Mouse (Mus musculus): ENCODE data around the gene Tmem54. TPM values are rescaled to one million over a fixed set of nuclear protein-coding genes. Genes with fewer than 3 reads are reported as not detected.

The Tmem54 gene
- polyA plus RNA-seq, 1 experiment from 2014 or later, result 5.6 TPM

- no peak for DNase-seq (ENCODE audit: low spot score)
- Histone ChIP-seq H3K4me1 (no peaks in the 10 kb centered on the region), H3K4me3 (no peak overlapping the region), H3K36me3 (peaks cover 77% of the 10 kb centered on the region), H3K27me3 (ENCODE audit: insufficient read depth, poor library complexity, severe bottlenecking) (no peaks in the 10 kb centered on the region), H3K9me3 (0 out of 2 replicates have a peak, but pooled peaks cover 4% of the 10 kb centered on the region), H3K27ac (no peak overlapping the region)
- WGBS, result 83% methylated on average over 7 of the region's 7 CpGs
These were observed 24.3 kb upstream of the Tmem54 start for GRCm38 (mm10) chr4:129081041-129081440.

GRCm38 (mm10) chr4:129081512-129081911 is 23.8 kb upstream of the Tmem54 start:
- Histone ChIP-seq H3K36me3 (peaks cover 73% of the 10 kb centered on the region), H3K4me1 (no peaks in the 10 kb centered on the region), H3K9me3 (0 out of 2 replicates have a peak, but pooled peaks cover 4% of the 10 kb centered on the region), H3K27ac (no peak overlapping the region), H3K27me3 (ENCODE audit: insufficient read depth, poor library complexity, severe bottlenecking) (peaks cover 1% of the 10 kb centered on the region; the same call in 1 of the 2 replicates), H3K4me3 (no peak overlapping the region)
- 76% methylated on average over 6 of the region's 6 CpGs for WGBS
- DNase-seq (ENCODE audit: low spot score), result no peak

DNA sequence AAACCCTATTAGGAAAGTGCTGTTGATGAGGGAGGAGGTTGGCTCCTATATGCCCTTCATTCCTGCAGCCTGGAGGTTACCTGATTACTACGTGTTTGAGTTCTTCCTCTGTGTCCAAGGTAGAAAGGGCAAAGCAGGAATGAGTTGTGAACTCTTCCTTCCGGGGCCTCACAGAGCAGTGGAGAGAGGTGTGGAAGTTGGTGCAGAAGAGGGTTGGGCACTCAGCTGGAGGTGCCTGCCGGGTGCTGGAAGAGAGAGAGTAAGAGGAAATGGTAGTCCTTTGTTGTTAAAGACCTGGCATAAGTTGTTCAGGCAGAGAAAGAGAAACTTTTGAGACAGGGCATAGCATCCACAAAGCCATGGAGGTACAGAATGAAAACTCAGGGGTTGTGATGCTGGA is 23.4 kb upstream of the Tmem54 start:
- Histone ChIP-seq H3K36me3 (peaks cover 69% of the 10 kb centered on the region), H3K4me3 (no peak overlapping the region), H3K27ac (no peak overlapping the region), H3K27me3 (ENCODE audit: insufficient read depth, poor library complexity, severe bottlenecking) (peaks cover 5% of the 10 kb centered on the region; the same call in 1 of the 2 replicates), H3K4me1 (no peaks in the 10 kb centered on the region), H3K9me3 (0 out of 2 replicates have a peak, but pooled peaks cover 4% of the 10 kb centered on the region)
- DNase-seq (ENCODE audit: low spot score), result no peak
- WGBS, result 68% methylated on average over 3 of the region's 3 CpGs

DNA sequence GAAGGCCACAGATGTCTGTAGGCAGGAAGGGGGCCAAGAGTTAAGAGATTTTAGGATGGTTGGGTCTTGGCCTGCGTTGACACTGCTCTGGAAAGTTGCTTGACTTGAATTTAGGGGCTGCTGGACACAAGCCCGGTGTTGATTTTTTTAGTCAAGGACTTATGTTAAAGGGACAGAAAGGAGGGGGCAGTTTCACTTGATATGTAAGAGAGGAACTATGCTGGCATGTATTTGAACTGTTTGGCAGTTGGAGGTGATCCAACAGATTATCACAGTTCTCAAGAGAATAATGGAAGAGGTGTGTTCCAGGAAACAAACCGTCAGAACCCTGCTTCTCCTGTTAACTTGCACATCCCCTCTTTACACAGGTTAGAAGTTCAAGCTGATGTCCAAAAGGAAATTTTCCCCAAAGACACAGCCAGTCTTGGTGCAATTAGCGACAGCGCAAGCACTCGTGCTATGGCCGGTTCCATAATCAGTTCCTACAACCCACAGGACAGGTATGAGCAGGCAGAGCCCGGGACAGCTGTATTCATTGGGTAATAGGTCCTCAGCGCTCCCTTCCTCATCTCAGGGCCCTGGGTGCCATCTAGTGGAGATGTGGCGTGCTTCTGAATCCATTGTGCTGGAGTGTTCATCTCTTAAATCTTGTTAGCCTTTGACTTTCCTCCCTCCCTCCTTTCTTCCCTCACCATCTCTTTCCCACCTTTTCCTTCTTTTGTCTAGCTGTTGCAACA is 22.8 kb upstream of the Tmem54 start:
- DNase-seq (ENCODE audit: low spot score), result peak; percentile 83
- H3K4me1 ChIP-seq, result no peaks in the 10 kb centered on the region
- H3K36me3 ChIP-seq, result peaks cover 65% of the 10 kb centered on the region
- 54% methylated on average over 10 of the region's 10 CpGs for WGBS
- no peak overlapping the region for H3K27ac ChIP-seq
- no peak overlapping the region for H3K4me3 ChIP-seq
- H3K27me3 ChIP-seq (ENCODE audit: insufficient read depth, poor library complexity, severe bottlenecking), result peaks cover 8% of the 10 kb centered on the region; the same call in 1 of the 2 replicates
- 0 out of 2 replicates have a peak, but pooled peaks cover 4% of the 10 kb centered on the region for H3K9me3 ChIP-seq

GRCm38 (mm10) chr4:129084896-129085295 is 20.5 kb upstream of the Tmem54 start:
- DNase-seq (ENCODE audit: low spot score), result no peak
- H3K4me1 ChIP-seq, result no peaks in the 10 kb centered on the region
- no peak overlapping the region for H3K27ac ChIP-seq
- 85% methylated on average over 9 of the region's 9 CpGs for WGBS
- no peaks in the 10 kb centered on the region for H3K9me3 ChIP-seq
- H3K27me3 ChIP-seq (ENCODE audit: insufficient read depth, poor library complexity, severe bottlenecking), result peaks cover 8% of the 10 kb centered on the region; the same call in 1 of the 2 replicates
- H3K4me3 ChIP-seq, result no peak overlapping the region
- peaks cover 42% of the 10 kb centered on the region for H3K36me3 ChIP-seq

- Histone ChIP-seq H3K4me3 (no peak overlapping the region), H3K9me3 (no peaks in the 10 kb centered on the region), H3K4me1 (no peaks in the 10 kb centered on the region), H3K27me3 (ENCODE audit: insufficient read depth, poor library complexity, severe bottlenecking) (peaks cover 8% of the 10 kb centered on the region; the same call in 1 of the 2 replicates), H3K27ac (no peak overlapping the region), H3K36me3 (peaks cover 31% of the 10 kb centered on the region)
- DNase-seq (ENCODE audit: low spot score), result no peak
- WGBS, result 30% methylated on average over 8 of the region's 8 CpGs
These were observed 19.3 kb upstream of the Tmem54 start for GRCm38 (mm10) chr4:129086078-129086477.

DNA sequence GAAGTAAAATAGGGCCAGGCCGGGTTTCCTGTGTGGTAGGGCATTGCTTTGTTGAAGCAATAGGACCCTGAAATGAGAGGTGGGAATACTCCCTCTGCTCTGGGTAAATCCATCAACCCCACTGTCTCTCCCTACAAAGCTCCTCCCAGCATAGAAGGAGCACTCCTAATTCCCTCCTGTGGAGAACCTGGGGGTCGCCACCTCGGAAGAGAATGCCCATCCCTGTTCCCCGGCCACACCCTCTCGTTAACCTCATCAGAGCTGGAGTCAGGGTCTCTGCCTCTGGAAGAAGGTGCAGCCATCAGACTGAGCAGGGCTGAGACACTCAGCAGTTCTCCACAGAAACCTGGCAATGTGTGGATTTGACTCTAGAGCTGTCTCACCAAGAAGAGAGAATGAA is 17.5 kb upstream of the Tmem54 start:
- WGBS, result 49% methylated on average over 5 of the region's 5 CpGs
- no peak overlapping the region for H3K4me3 ChIP-seq
- DNase-seq (ENCODE audit: low spot score), result no peak
- no peaks in the 10 kb centered on the region for H3K9me3 ChIP-seq
- no peaks in the 10 kb centered on the region for H3K4me1 ChIP-seq
- H3K36me3 ChIP-seq, result peaks cover 17% of the 10 kb centered on the region
- peaks cover 15% of the 10 kb centered on the region for H3K27me3 ChIP-seq (ENCODE audit: insufficient read depth, poor library complexity, severe bottlenecking)
- no peak overlapping the region for H3K27ac ChIP-seq

DNA sequence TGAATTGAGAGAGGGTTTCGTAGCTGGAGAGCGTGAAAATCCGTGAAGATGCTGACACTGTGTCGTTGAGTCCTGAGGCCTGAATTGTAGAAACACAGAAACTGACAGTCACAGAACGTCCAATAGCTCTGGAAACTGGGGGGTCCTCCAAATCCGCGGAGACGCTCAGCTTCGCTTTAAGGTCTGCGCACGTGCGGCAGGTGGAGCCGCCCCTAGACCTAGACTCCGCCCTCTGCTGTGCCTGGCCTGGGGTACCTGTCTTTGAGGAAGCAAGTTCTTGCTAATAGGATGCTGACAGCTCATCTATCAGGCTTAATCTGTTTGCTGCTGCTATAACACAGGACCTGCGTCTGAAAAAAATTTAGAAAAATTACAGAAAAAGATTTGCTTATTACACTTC is 10.1 kb upstream of the Tmem54 start:
- H3K27ac ChIP-seq, result no peak overlapping the region
- no peaks in the 10 kb centered on the region for H3K36me3 ChIP-seq
- DNase-seq (ENCODE audit: low spot score), result no peak
- H3K27me3 ChIP-seq (ENCODE audit: insufficient read depth, poor library complexity, severe bottlenecking), result peaks cover 33% of the 10 kb centered on the region
- no peak overlapping the region for H3K4me3 ChIP-seq
- H3K9me3 ChIP-seq, result no peaks in the 10 kb centered on the region
- WGBS, result 28% methylated on average over 15 of the region's 15 CpGs
- no peaks in the 10 kb centered on the region for H3K4me1 ChIP-seq

- Histone ChIP-seq H3K27me3 (ENCODE audit: insufficient read depth, poor library complexity, severe bottlenecking) (peaks cover 33% of the 10 kb centered on the region), H3K36me3 (no peaks in the 10 kb centered on the region), H3K27ac (no peak overlapping the region), H3K4me1 (no peaks in the 10 kb centered on the region), H3K4me3 (no peak overlapping the region), H3K9me3 (no peaks in the 10 kb centered on the region)
- 71% methylated on average over 7 of the region's 7 CpGs for WGBS
- no peak for DNase-seq (ENCODE audit: low spot score)
These were observed 8.3 kb upstream of the Tmem54 start for GRCm38 (mm10) chr4:129097006-129097405.

GRCm38 (mm10) chr4:129102133-129102829 is 3.1 kb upstream of the Tmem54 start:
- DNase-seq (ENCODE audit: low spot score), result no peak
- H3K9me3 ChIP-seq, result no peaks in the 10 kb centered on the region
- H3K27ac ChIP-seq, result no peak overlapping the region
- peaks cover 10% of the 10 kb centered on the region for H3K4me1 ChIP-seq
- H3K27me3 ChIP-seq (ENCODE audit: insufficient read depth, poor library complexity, severe bottlenecking), result peaks cover 46% of the 10 kb centered on the region
- no peaks in the 10 kb centered on the region for H3K36me3 ChIP-seq
- H3K4me3 ChIP-seq, result no peak overlapping the region
- 64% methylated on average over 14 of the region's 14 CpGs for WGBS

- no peak for DNase-seq (ENCODE audit: low spot score)
- H3K9me3 ChIP-seq, result no peaks in the 10 kb centered on the region
- H3K27ac ChIP-seq, result no peak overlapping the region
- H3K27me3 ChIP-seq (ENCODE audit: insufficient read depth, poor library complexity, severe bottlenecking), result peaks cover 73% of the 10 kb centered on the region
- no peaks in the 10 kb centered on the region for H3K36me3 ChIP-seq
- H3K4me3 ChIP-seq, result peak overlapping the region; percentile 54; the same call in 1 of the 2 replicates
- WGBS, result 15% methylated on average over 9 of the region's 9 CpGs
- peaks cover 13% of the 10 kb centered on the region for H3K4me1 ChIP-seq
These were observed 725 bp downstream of the Tmem54 start for GRCm38 (mm10) chr4:129106073-129106472.

GRCm38 (mm10) chr4:129107348-129107899 is 2.1 kb downstream of the Tmem54 start:
- 74% methylated on average over 10 of the region's 10 CpGs for WGBS
- H3K27ac ChIP-seq, result no peak overlapping the region
- no peak overlapping the region for H3K4me3 ChIP-seq
- H3K9me3 ChIP-seq, result no peaks in the 10 kb centered on the region
- peaks cover 73% of the 10 kb centered on the region for H3K27me3 ChIP-seq (ENCODE audit: insufficient read depth, poor library complexity, severe bottlenecking)
- H3K36me3 ChIP-seq, result no peaks in the 10 kb centered on the region
- peaks cover 26% of the 10 kb centered on the region for H3K4me1 ChIP-seq
- DNase-seq (ENCODE audit: low spot score), result no peak

DNA sequence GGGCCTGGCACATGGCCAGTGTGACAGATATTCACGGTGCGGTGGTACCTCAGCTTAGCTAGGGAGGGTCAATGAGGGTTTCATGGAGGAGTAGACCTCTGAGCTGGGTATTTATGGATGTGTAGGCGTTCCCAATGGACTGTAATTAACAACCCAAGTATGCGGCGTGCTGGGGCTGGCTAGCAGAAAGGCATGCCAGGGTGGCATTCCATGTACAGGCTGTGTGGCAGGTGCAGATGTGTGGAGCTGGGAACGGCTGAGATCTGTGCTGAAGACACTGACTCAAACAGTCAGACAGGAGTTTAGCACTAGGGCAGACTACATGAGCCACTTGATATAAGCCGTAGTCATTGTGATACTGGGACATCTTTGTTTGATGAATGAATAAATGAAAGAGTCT is 3.3 kb downstream of the Tmem54 start:
- DNase-seq (ENCODE audit: low spot score), result no peak
- Histone ChIP-seq H3K4me1 (peaks cover 30% of the 10 kb centered on the region), H3K36me3 (no peaks in the 10 kb centered on the region), H3K4me3 (no peak overlapping the region), H3K27ac (no peak overlapping the region), H3K9me3 (no peaks in the 10 kb centered on the region), H3K27me3 (ENCODE audit: insufficient read depth, poor library complexity, severe bottlenecking) (peaks cover 75% of the 10 kb centered on the region)
- WGBS, result 84% methylated on average over 7 of the region's 7 CpGs
